Mouse (Mus musculus) spleen, adult 2 months (tissue): ENCODE results near the gene Gar1.

Source experiments
- CTCF ChIP-seq: fragments of 200-500 bp; IDR thresholded peaks from 2 replicates; pipeline ENCODE4 v1.5.1; 2011; ENCODE audit warnings: mild to moderate bottlenecking, inconsistent platforms; ENCODE audit not compliant: insufficient read depth, insufficient read length, insufficient replicate concordance; ENCODE audit errors: extremely low read depth
- POLR2A ChIP-seq: fragments of 200-500 bp; IDR thresholded peaks from 2 replicates; pipeline ENCODE4 v1.6.1; 2011; ENCODE audit warnings: low read depth, low read length, inconsistent platforms

DNA sequence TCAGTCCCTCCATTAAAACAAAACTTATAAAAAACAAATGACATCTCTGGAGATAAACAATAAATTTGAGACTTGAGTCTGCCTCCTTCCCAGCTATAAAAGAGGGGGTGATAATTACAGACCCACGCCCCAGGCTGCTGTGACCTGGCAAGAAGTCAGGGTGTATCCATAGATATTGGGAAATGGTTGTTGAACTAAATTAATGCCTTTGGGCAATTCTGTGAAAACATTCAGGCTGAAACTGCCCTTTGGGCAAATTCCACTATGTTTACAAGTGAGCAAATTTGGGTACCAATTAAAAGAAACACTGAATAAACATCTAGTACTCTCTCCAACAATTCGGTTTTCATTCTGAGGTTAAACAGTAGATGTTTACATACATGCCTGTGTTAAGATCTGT lies 32.2 kb downstream of the Gar1 start:
- no peak for TF ChIP-seq CTCF
- no peak for TF ChIP-seq POLR2A
